Mouse (Mus musculus): ENCODE measurements around the gene Epor. TPM values are rescaled to one million over a fixed set of nuclear protein-coding genes. Genes with fewer than 3 reads are reported as not detected.

Epor gene
- polyA plus RNA-seq (2015; fragmentation: Nextera tagmentation; extraction: Ambion mirVana): 8.5 and 9.3 TPM in 2 replicates

DNA sequence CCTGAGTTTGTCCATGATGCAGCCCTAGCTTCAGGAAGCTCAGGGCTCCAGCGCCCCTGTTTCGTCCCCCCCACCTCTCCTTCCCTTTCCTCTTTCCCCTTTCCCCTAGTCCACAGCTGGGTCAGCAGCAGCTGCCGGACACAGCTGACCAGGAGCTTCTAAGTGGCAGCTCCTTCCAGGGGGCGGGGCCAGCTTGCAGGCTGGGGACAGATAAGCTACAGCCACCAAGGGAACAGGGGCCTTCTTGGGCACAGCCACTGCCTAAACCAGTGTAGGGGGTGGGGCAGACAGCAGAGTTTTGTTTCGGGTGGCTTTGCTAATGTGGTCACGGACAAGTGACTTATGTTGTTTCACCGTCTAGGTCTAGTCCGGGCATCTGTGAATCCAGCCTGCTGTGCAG is at the start of gene Epor:
Gene Epor (minus strand): TSS at position 90 of the 400 bp plus-strand sequence.
- WGBS: 20% methylated on average over 8 of the region's 8 CpGs
- Histone ChIP-seq H3K4me3 (peak within 1 kb of the TSS; percentile 49), H3K9me3 (no peaks in the 10 kb centered on the region), H3K27me3 (peaks cover 64% of the 10 kb centered on the region), H3K9ac (peak within 1 kb of the TSS; percentile 61), H3K27ac (no peak within 1 kb of the TSS), H3K36me3 (no peaks in the 10 kb centered on the region), H3K4me1 (peaks cover 33% of the 10 kb centered on the region), H3K4me2 (peak within 1 kb of the TSS; percentile 84)
- ATAC-seq (ENCODE audit: insufficient number of reproducible peaks, insufficient read depth, low FRiP score, low TSS enrichment, low read depth): no peak

- Histone ChIP-seq H3K9ac (no peak overlapping the region), H3K4me3 (no peak overlapping the region), H3K36me3 (peaks cover 72% of the 10 kb centered on the region), H3K4me1 (peaks cover 4% of the 10 kb centered on the region; the same call in 1 of the 2 replicates), H3K9me3 (no peaks in the 10 kb centered on the region), H3K27me3 (no peaks in the 10 kb centered on the region), H3K27ac (no peak overlapping the region), H3K4me2 (no peak overlapping the region)
- WGBS: 93% methylated on average over 13 of the region's 13 CpGs
- no peak for ATAC-seq (ENCODE audit: insufficient number of reproducible peaks, insufficient read depth, low FRiP score, low TSS enrichment, low read depth)
Measured at GRCm38 (mm10) chr9:22012731-22013130, 49.4 kb upstream of the Epor start.

- H3K9ac ChIP-seq: no peak overlapping the region
- ATAC-seq (ENCODE audit: insufficient number of reproducible peaks, insufficient read depth, low FRiP score, low TSS enrichment, low read depth): no peak
- H3K36me3 ChIP-seq: peaks cover 89% of the 10 kb centered on the region
- no peaks in the 10 kb centered on the region for H3K27me3 ChIP-seq
- no peak overlapping the region for H3K4me3 ChIP-seq
- 86% methylated on average over 5 of the region's 5 CpGs for WGBS
- H3K27ac ChIP-seq: no peak overlapping the region
- H3K9me3 ChIP-seq: no peaks in the 10 kb centered on the region
- peaks cover 4% of the 10 kb centered on the region; the same call in 1 of the 2 replicates for H3K4me1 ChIP-seq
- no peak overlapping the region for H3K4me2 ChIP-seq
Measured at GRCm38 (mm10) chr9:22011055-22011454, 47.7 kb upstream of the Epor start.

- WGBS: 93% methylated on average over 12 of the region's 12 CpGs
- no peak for ATAC-seq (ENCODE audit: insufficient number of reproducible peaks, insufficient read depth, low FRiP score, low TSS enrichment, low read depth)
- H3K9me3 ChIP-seq: no peaks in the 10 kb centered on the region
- no peaks in the 10 kb centered on the region for H3K27me3 ChIP-seq
- H3K4me3 ChIP-seq: no peak overlapping the region
- peaks cover 57% of the 10 kb centered on the region for H3K36me3 ChIP-seq
- H3K9ac ChIP-seq: no peak overlapping the region
- H3K4me2 ChIP-seq: no peak overlapping the region
- peaks cover 23% of the 10 kb centered on the region for H3K4me1 ChIP-seq
- H3K27ac ChIP-seq: no peak overlapping the region
Measured at GRCm38 (mm10) chr9:22004546-22004945, 41.2 kb upstream of the Epor start.

DNA sequence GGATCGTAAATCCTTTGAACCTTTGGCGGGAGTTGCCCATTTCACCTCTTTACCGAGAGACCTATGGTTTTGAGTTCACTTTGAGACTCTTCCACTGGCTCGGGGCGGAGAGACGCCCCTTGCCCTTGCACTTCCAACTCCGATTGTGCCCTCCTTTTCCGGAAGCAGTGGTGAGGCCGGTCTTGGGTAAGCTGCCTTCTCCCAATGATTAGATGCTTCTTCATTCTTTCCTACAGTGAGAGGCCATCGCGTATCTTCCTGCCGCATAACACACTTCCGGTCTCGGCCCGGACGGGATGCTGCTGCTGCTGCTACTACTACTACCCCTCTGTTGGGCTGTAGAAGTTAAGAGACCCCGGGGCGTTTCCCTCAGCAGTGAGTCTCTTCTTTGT is 39.9 kb upstream of the Epor start:
- 0% methylated on average over 18 of the region's 18 CpGs for WGBS
- peak overlapping the region; percentile 60 for H3K27ac ChIP-seq

GRCm38 (mm10) chr9:22002194-22003162 is 39.2 kb upstream of the Epor start, which contains the start of the genes Ccdc151 and Prkcsh:
Gene Ccdc151 (minus strand): TSS chr9:22002634.
Gene Prkcsh (plus strand): TSS chr9:22002806.
- 6% methylated on average over 57 of the region's 57 CpGs for WGBS
- Histone ChIP-seq H3K36me3 (peaks cover 37% of the 10 kb centered on the region), H3K9me3 (no peaks in the 10 kb centered on the region), H3K4me2 (peak within 1 kb of the TSS; percentile 81), H3K27ac (peak within 1 kb of the TSS; percentile 60), H3K27me3 (no peaks in the 10 kb centered on the region), H3K4me3 (peak within 1 kb of the TSS; percentile 76), H3K4me1 (peaks cover 23% of the 10 kb centered on the region), H3K9ac (peak within 1 kb of the TSS; percentile 75)
- ATAC-seq (ENCODE audit: insufficient number of reproducible peaks, insufficient read depth, low FRiP score, low TSS enrichment, low read depth): peak; percentile 99

More for the DNA sequence above, 39.9 kb upstream of the Epor start:
- H3K9me3 ChIP-seq: no peaks in the 10 kb centered on the region
- H3K36me3 ChIP-seq: peaks cover 43% of the 10 kb centered on the region
- H3K27me3 ChIP-seq: no peaks in the 10 kb centered on the region
- ATAC-seq (ENCODE audit: insufficient number of reproducible peaks, insufficient read depth, low FRiP score, low TSS enrichment, low read depth): no peak
- H3K4me3 ChIP-seq: peak overlapping the region; percentile 76
- peak overlapping the region; percentile 75 for H3K9ac ChIP-seq
- H3K4me1 ChIP-seq: peaks cover 23% of the 10 kb centered on the region
- H3K4me2 ChIP-seq: peak overlapping the region; percentile 81

DNA sequence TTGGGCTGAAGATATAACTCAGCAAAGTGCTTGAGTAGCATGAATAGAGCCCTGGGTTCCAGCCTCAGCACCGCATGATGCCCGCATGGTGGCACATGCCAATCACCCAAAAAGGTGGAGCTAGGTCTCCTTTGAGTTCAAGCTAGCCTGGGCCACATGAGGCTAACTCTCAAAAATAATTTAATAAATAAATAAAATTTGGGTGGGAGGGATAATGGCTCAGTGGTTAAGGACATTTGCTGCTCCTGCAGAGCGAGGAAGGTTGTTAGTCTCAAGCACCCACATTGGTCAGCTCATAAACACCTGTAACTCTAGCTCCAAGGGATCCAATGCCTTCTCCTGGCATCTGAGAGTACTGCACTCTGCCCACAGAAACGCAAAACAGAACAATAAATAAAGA is 38.3 kb upstream of the Epor start:
- Histone ChIP-seq H3K4me3 (no peak overlapping the region), H3K4me1 (peaks cover 23% of the 10 kb centered on the region), H3K4me2 (no peak overlapping the region), H3K9me3 (no peaks in the 10 kb centered on the region), H3K27ac (no peak overlapping the region), H3K9ac (no peak overlapping the region), H3K27me3 (peaks cover 3% of the 10 kb centered on the region; the same call in 1 of the 2 replicates), H3K36me3 (peaks cover 28% of the 10 kb centered on the region)
- WGBS: 78% methylated on average over 4 of the region's 4 CpGs
- ATAC-seq (ENCODE audit: insufficient number of reproducible peaks, insufficient read depth, low FRiP score, low TSS enrichment, low read depth): no peak

DNA sequence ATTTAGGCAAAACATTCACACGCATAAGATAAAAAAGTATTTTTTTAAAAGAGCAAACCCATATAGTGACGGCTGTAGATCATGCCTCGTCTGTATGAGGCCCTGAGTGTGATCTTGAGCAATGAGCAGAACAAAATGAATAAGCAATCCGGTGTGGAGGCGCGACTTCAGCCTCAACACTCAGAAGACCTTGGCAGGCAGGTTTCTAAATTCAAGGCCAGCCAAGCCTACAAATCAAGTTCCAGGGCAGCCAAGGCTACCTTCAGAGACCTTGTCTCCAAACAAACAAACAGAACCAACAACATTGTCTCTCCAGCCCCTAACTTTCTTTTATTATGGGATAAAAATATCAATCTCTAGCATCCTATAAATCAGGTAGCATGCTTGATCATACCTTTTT is 37.0 kb upstream of the Epor start:
- Histone ChIP-seq H3K9ac (no peak overlapping the region), H3K4me2 (no peak overlapping the region), H3K27me3 (peaks cover 3% of the 10 kb centered on the region; the same call in 1 of the 2 replicates), H3K4me3 (no peak overlapping the region), H3K27ac (no peak overlapping the region), H3K4me1 (peaks cover 23% of the 10 kb centered on the region), H3K36me3 (peaks cover 15% of the 10 kb centered on the region), H3K9me3 (no peaks in the 10 kb centered on the region)
- no peak for ATAC-seq (ENCODE audit: insufficient number of reproducible peaks, insufficient read depth, low FRiP score, low TSS enrichment, low read depth)
- WGBS: 89% methylated on average over 6 of the region's 6 CpGs

DNA sequence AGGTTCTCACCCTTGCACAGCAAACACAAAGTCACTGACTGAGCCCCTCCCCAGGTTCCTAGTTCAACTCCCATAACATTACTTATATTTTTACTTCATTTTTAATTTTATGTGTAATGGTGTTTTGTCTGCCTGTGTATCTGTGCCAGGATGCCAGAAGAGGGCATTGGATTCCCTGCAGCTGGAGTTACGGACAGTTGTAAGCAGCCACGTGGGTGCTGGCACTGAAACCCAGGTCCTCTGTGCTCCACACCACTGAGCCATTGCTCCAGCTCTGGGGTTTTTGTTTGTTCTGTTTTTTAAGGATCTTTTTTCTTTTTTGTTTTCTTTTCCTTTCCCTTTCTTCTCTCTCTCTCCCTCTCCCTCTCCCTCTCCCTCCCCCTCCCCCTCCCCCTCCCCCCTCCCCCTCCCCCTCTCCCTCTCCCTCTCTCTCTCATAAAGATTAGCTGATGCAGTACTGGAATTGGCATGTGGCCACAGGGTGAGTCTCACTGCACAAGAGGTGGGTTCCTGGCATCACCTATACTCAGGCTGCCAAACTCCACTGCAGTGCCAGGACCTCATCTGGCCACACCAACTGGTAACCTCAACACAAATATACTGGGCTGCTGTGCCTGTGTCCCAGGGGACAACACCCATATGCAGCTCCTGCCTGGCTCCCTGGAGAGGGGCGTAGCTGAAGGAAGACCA is 33.0 kb upstream of the Epor start:
- Histone ChIP-seq H3K4me2 (no peak overlapping the region), H3K4me3 (no peak overlapping the region), H3K27ac (no peak overlapping the region), H3K9me3 (no peaks in the 10 kb centered on the region), H3K27me3 (peaks cover 26% of the 10 kb centered on the region), H3K9ac (no peak overlapping the region), H3K36me3 (no peaks in the 10 kb centered on the region), H3K4me1 (no peaks in the 10 kb centered on the region)
- no peak for ATAC-seq (ENCODE audit: insufficient number of reproducible peaks, insufficient read depth, low FRiP score, low TSS enrichment, low read depth)
- WGBS: 79% methylated on average over 3 of the region's 3 CpGs

DNA sequence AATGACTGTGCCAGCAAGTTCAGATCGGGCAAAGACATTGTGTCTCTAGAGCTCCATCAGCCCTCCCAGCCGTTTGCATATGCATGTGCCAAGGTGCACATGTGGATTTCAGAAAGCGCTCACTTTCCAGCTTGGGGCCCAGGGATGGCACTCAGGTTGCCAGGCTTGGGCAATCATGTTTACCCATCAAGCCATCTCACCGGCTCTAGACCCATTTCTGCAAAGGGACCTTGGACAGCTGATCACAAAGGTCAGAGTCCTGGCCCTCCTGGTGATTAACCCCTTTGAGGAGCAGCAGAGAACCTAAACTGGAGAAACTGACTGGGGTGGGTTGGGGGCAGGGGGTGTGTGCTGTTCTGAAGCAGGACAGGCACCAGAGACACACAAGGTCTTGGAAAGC is 28.9 kb upstream of the Epor start:
- Histone ChIP-seq H3K27me3 (peaks cover 67% of the 10 kb centered on the region), H3K9ac (no peak overlapping the region), H3K9me3 (no peaks in the 10 kb centered on the region), H3K27ac (no peak overlapping the region), H3K36me3 (no peaks in the 10 kb centered on the region), H3K4me2 (no peak overlapping the region), H3K4me1 (peaks cover 22% of the 10 kb centered on the region), H3K4me3 (no peak overlapping the region)
- 79% methylated on average over 4 of the region's 4 CpGs for WGBS
- no peak for ATAC-seq (ENCODE audit: insufficient number of reproducible peaks, insufficient read depth, low FRiP score, low TSS enrichment, low read depth)

DNA sequence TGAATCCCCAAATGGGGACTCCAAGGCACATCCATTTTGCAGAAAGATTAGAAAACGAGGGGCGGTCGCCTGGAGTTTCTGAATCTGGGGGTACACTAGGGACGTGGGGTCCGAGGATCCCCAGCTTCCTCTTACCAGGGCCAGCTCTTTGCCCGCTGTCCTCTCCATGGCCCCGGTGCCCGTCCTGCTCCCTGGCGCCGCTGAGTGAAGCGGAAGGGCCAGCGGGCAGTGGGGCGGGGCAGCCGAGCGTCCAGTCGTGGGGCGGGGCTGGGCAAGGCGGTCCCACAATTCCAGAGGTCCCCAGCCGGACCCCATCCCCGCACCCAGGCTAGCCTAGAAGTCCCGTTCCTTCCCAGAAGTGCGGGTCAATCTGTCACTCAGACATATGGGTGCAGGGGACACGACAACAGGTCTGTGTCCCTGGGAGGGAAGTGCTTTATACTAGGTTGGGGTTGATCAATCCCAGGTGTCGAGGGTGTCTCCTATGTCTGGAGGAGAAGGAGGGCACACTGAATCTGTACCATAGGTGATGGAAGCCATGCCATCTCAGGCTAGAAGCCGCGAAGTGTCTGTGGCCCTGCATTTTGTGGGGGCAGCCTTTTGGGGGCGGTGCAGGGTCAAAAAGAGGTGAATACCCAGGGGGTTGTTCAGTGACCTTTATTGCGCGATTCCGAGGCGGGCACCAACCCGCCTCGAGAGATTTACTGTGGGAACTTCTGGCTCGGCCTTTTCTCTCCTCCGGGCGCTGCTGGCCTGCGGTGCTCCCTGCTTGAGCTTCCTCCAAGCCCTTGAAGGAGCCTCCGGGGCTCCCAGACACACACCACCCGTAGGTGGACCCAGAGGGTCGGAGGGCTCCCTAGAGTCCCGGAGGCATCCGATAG is 26.2 kb upstream of the Epor start, which contains the start of gene Rgl3:
Gene Rgl3 (minus strand): TSS at position 217 of the 881 bp plus-strand sequence.
- Histone ChIP-seq H3K27me3 (peaks cover 90% of the 10 kb centered on the region), H3K36me3 (no peaks in the 10 kb centered on the region), H3K4me3 (peak within 1 kb of the TSS; percentile 39), H3K27ac (no peak within 1 kb of the TSS), H3K9ac (peak within 1 kb of the TSS; percentile 55), H3K4me1 (peaks cover 22% of the 10 kb centered on the region), H3K9me3 (no peaks in the 10 kb centered on the region), H3K4me2 (peak within 1 kb of the TSS; percentile 60)
- under 1% methylated on average over 42 of the region's 42 CpGs for WGBS
- 0 out of 2 replicates have a peak, but pooled peaks have one; percentile 35 for ATAC-seq (ENCODE audit: insufficient number of reproducible peaks, insufficient read depth, low FRiP score, low TSS enrichment, low read depth)

All from embryonic facial prominence, embryonic 13.5 days (tissue).